Mouse (Mus musculus): Measurements from ENCODE around the gene Olfr374. TPM values are rescaled to one million over a fixed set of nuclear protein-coding genes. Genes with fewer than 3 reads are reported as not detected.

The Olfr374 gene
- total and polyA plus RNA-seq, 2 experiments, result not detected

DNA sequence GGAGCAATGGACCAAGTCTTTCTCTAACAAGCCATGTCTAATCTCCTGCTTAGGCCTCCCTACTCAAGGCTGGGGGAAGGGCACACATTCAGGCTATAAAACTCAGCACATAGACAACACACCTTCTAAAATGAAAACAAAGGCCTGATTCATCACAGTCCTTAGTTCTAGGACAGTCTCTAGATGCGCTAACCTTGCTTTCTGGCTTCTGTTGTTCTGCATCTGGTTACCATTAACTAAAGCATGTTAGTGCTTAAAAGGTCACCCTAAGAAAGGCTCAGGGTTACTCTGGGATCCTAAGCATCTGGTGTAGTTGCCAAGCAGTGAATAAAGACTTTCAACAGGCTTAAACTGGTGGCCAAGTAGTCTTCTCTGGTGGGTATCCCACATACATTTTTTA lies 15.2 kb downstream of the Olfr374 start:
- no peaks in the 10 kb centered on the region for H3K79me2 ChIP-seq (ENCODE audit: control insufficient read depth, insufficient read depth, low read length)
- H3K36me3 ChIP-seq (ENCODE audit: control insufficient read depth, insufficient read depth, low read length), result no peaks in the 10 kb centered on the region
- no peaks in the 10 kb centered on the region for H3K4me1 ChIP-seq (ENCODE audit: control insufficient read depth, insufficient read depth, low read length)
- no peak overlapping the region for H3K4me3 ChIP-seq (ENCODE audit: insufficient read depth, low read depth, low read length)
- no peak for TF ChIP-seq CTCF (IDR thresholded peaks at IDR 0.05; ENCODE audit: low read depth, low read length)
- no peak for TF ChIP-seq POLR2A (IDR thresholded peaks at IDR 0.05; ENCODE audit: extremely low read depth, insufficient read depth, low read length)
- WGBS, result 98% methylated on average over 1 of the region's 1 CpGs
- H3K27ac ChIP-seq (replicated peaks; ENCODE audit: insufficient read depth, low read depth, low read length), result no peak overlapping the region
- no peak overlapping the region for H3K9ac ChIP-seq (ENCODE audit: low read depth, low read length)
- DNase-seq (ENCODE audit: extremely low read depth, low read depth, low spot score), result no peak
- H3K27me3 ChIP-seq (ENCODE audit: control insufficient read depth, insufficient read depth, low read length), result no peaks in the 10 kb centered on the region

DNA sequence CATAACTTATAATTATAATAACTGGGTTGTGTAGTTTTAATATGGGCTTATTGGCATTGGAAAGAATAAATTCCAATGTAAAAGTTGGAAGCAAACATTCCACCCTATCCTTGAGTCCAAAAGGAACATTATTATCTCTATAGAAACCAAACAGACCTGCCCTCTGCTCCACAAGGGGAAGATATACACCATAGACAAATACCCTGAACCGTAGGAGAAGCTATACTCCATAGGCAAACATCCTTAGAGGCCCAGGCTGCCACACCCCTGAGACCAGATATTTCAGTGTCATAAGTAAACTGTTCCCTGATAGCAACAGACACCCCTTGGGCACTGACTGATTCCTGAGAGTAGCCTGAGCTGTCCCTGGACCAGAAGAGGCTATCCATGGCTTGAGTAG lies 21.0 kb downstream of the Olfr374 start:
- Histone ChIP-seq H3K27ac (replicated peaks; ENCODE audit: insufficient read depth, low read depth, low read length) (no peak overlapping the region), H3K79me2 (ENCODE audit: control insufficient read depth, insufficient read depth, low read length) (no peaks in the 10 kb centered on the region), H3K36me3 (ENCODE audit: control insufficient read depth, insufficient read depth, low read length) (no peaks in the 10 kb centered on the region), H3K27me3 (ENCODE audit: control insufficient read depth, insufficient read depth, low read length) (no peaks in the 10 kb centered on the region), H3K9ac (ENCODE audit: low read depth, low read length) (no peak overlapping the region), H3K4me3 (ENCODE audit: insufficient read depth, low read depth, low read length) (no peak overlapping the region), H3K4me1 (ENCODE audit: control insufficient read depth, insufficient read depth, low read length) (no peaks in the 10 kb centered on the region)
- no peak for DNase-seq (ENCODE audit: extremely low read depth, low read depth, low spot score)
- no peak for TF ChIP-seq CTCF (IDR thresholded peaks at IDR 0.05; ENCODE audit: low read depth, low read length)
- no peak for TF ChIP-seq POLR2A (IDR thresholded peaks at IDR 0.05; ENCODE audit: extremely low read depth, insufficient read depth, low read length)
- 47% methylated on average over 1 of the region's 1 CpGs for WGBS

DNA sequence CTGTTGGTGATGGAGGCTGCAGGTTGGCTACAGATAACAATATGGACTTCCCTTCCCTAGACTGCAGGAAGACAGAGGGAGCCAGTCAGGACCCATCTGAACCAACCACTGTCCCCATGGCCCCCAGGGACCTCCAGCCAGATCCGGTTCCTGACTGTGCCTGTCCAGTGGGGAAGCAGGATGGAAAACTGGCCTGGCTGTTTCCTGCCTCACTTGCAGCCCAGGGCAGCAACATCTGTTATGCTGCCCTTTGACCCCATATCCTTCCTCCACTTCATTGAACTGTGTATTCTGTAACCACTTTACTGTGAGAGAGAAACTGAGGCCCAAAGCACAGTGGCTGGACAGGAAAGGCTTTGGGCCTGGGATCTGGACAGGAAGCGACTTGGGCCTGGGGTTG lies 24.4 kb downstream of the Olfr374 start:
- TF ChIP-seq POLR2A (IDR thresholded peaks at IDR 0.05; ENCODE audit: extremely low read depth, insufficient read depth, low read length) (no peak), CTCF (IDR thresholded peaks at IDR 0.05; ENCODE audit: low read depth, low read length) (no peak)
- H3K9ac ChIP-seq (ENCODE audit: low read depth, low read length), result no peak overlapping the region
- no peak overlapping the region for H3K4me3 ChIP-seq (ENCODE audit: insufficient read depth, low read depth, low read length)
- H3K4me1 ChIP-seq (ENCODE audit: control insufficient read depth, insufficient read depth, low read length), result peaks cover 6% of the 10 kb centered on the region; the same call in 1 of the 2 replicates
- no peaks in the 10 kb centered on the region for H3K27me3 ChIP-seq (ENCODE audit: control insufficient read depth, insufficient read depth, low read length)
- H3K79me2 ChIP-seq (ENCODE audit: control insufficient read depth, insufficient read depth, low read length), result no peaks in the 10 kb centered on the region
- H3K36me3 ChIP-seq (ENCODE audit: control insufficient read depth, insufficient read depth, low read length), result no peaks in the 10 kb centered on the region
- no peak for DNase-seq (ENCODE audit: extremely low read depth, low read depth, low spot score)
- 86% methylated on average over 2 of the region's 2 CpGs for WGBS
- H3K27ac ChIP-seq (replicated peaks; ENCODE audit: insufficient read depth, low read depth, low read length), result no peak overlapping the region; the same call in 1 of the 2 replicates

DNA sequence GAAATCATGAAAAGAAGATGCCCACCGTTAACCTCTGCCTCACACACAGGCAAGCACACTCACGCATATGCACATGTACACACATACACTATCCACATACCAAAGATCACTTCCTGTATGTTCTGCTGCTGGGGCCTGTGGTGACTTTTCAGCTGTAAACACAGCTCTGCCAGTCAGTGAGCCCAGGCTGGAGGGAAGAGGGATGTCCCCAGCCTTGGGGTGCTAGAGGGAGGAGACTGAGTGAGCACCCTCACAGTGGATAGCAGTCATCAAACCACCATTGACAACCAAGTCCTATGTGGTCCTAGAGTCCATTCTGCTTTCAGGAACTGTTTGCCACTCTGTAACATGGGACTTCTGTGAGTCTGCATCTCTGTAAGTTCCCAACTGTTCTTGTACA lies 25.1 kb downstream of the Olfr374 start:
- DNase-seq (ENCODE audit: extremely low read depth, low read depth, low spot score), result no peak
- Histone ChIP-seq H3K27me3 (ENCODE audit: control insufficient read depth, insufficient read depth, low read length) (no peaks in the 10 kb centered on the region), H3K27ac (replicated peaks; ENCODE audit: insufficient read depth, low read depth, low read length) (no peak overlapping the region), H3K36me3 (ENCODE audit: control insufficient read depth, insufficient read depth, low read length) (no peaks in the 10 kb centered on the region), H3K4me3 (ENCODE audit: insufficient read depth, low read depth, low read length) (no peak overlapping the region), H3K79me2 (ENCODE audit: control insufficient read depth, insufficient read depth, low read length) (no peaks in the 10 kb centered on the region), H3K9ac (ENCODE audit: low read depth, low read length) (no peak overlapping the region), H3K4me1 (ENCODE audit: control insufficient read depth, insufficient read depth, low read length) (peaks cover 7% of the 10 kb centered on the region; the same call in 1 of the 2 replicates)
- WGBS, result 74% methylated on average over 2 of the region's 2 CpGs
- TF ChIP-seq CTCF (IDR thresholded peaks at IDR 0.05; ENCODE audit: low read depth, low read length) (no peak), POLR2A (IDR thresholded peaks at IDR 0.05; ENCODE audit: extremely low read depth, insufficient read depth, low read length) (no peak)

DNA sequence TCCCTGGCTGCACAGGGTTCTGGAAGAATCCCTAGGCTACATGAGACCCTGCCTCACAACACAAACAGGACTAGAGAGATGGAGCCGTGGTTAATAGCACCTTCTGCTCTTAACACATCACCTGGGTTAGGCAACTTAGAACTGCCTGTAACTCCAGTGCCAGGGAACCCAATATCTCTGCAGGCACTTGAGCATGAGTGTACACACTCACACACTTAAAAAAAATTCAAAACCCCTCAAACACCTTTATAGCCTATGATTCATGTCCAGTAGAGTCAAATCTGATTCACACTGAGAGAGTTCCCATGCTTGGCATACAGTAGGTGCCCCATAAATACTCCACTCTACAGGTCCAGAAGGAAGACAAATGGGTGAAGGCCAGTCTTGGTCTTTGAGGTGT lies 25.6 kb downstream of the Olfr374 start:
- Histone ChIP-seq H3K4me3 (ENCODE audit: insufficient read depth, low read depth, low read length) (no peak overlapping the region), H3K4me1 (ENCODE audit: control insufficient read depth, insufficient read depth, low read length) (peaks cover 7% of the 10 kb centered on the region; the same call in 1 of the 2 replicates), H3K27me3 (ENCODE audit: control insufficient read depth, insufficient read depth, low read length) (no peaks in the 10 kb centered on the region), H3K9ac (ENCODE audit: low read depth, low read length) (no peak overlapping the region), H3K79me2 (ENCODE audit: control insufficient read depth, insufficient read depth, low read length) (peaks cover under 1% of the 10 kb centered on the region; the same call in 1 of the 2 replicates), H3K27ac (replicated peaks; ENCODE audit: insufficient read depth, low read depth, low read length) (no peak overlapping the region), H3K36me3 (ENCODE audit: control insufficient read depth, insufficient read depth, low read length) (no peaks in the 10 kb centered on the region)
- DNase-seq (ENCODE audit: extremely low read depth, low read depth, low spot score), result no peak
- TF ChIP-seq CTCF (IDR thresholded peaks at IDR 0.05; ENCODE audit: low read depth, low read length) (no peak), POLR2A (IDR thresholded peaks at IDR 0.05; ENCODE audit: extremely low read depth, insufficient read depth, low read length) (no peak)
- WGBS, result 84% methylated on average over 1 of the region's 1 CpGs

DNA sequence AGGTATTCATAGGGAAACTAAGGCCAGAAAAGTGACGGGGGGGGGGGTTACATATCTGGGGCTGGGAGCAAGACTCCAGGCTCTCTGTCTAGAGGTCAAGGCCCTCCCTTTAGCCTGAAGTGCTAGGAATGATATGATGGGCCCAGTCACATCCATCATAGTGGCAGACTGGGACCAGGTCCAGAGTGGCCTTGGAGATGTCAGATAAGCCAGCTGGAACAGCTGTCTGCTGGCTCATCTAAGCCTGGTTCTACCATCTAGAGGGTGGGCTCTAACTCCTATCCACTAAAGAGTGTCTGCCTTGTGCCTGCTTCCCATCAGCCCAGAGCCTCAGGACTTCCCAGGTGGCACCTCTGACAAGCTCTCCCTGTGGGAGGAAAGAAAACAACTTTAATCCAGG lies 26.1 kb downstream of the Olfr374 start:
- H3K36me3 ChIP-seq (ENCODE audit: control insufficient read depth, insufficient read depth, low read length), result no peaks in the 10 kb centered on the region
- H3K27ac ChIP-seq (replicated peaks; ENCODE audit: insufficient read depth, low read depth, low read length), result peak overlapping the region; percentile 44; the same call in 1 of the 2 replicates
- peaks cover 7% of the 10 kb centered on the region; the same call in 1 of the 2 replicates for H3K4me1 ChIP-seq (ENCODE audit: control insufficient read depth, insufficient read depth, low read length)
- 58% methylated on average over 1 of the region's 1 CpGs for WGBS
- H3K27me3 ChIP-seq (ENCODE audit: control insufficient read depth, insufficient read depth, low read length), result no peaks in the 10 kb centered on the region
- TF ChIP-seq POLR2A (IDR thresholded peaks at IDR 0.05; ENCODE audit: extremely low read depth, insufficient read depth, low read length) (no peak), CTCF (IDR thresholded peaks at IDR 0.05; ENCODE audit: low read depth, low read length) (no peak)
- H3K4me3 ChIP-seq (ENCODE audit: insufficient read depth, low read depth, low read length), result no peak overlapping the region
- no peak for DNase-seq (ENCODE audit: extremely low read depth, low read depth, low spot score)
- no peak overlapping the region for H3K9ac ChIP-seq (ENCODE audit: low read depth, low read length)
- H3K79me2 ChIP-seq (ENCODE audit: control insufficient read depth, insufficient read depth, low read length), result peaks cover 3% of the 10 kb centered on the region; the same call in 1 of the 2 replicates

Data from liver, adult 2 months (tissue).